In genomic region chr1:42690024-42690575, GRCm38 (mm10) we compare ENCODE assay signal across 13 mouse cellular contexts. TPM values are rescaled to one million over a fixed set of nuclear protein-coding genes. Genes with fewer than 3 reads are reported as not detected.
DNase-seq lines count a peak whose midpoint lies in the region; ATAC-seq and TF ChIP-seq lines count a peak whose summit lies in the region.
"Had no signal": no experiment of that assay in that cellular context is flagged by ENCODE, and none has a peak within 500 bp of the region (broad histone marks: within the 10 kb centered on the region; RNA-seq: fewer than 3 reads in every experiment).

No protein-coding gene starts in this region.

- H3K36me3 ChIP-seq in kidney, adult 2 months (ENCODE audit: control insufficient read depth, insufficient read depth, low read length): no peaks in the 10 kb centered on the region
- H3K36me3 ChIP-seq in embryonic facial prominence, embryonic 12.5 days: no peaks in the 10 kb centered on the region
- H3K36me3 ChIP-seq in hindbrain, embryonic 12.5 days: no peaks in the 10 kb centered on the region
- no peaks in the 10 kb centered on the region for H3K36me3 ChIP-seq in midbrain, postnatal 0 days (ENCODE audit: insufficient read depth, low read length)
- H3K36me3 ChIP-seq: heart, embryonic 15.5 days had no signal

- WGBS in kidney, adult 2 months: 29% methylated on average over 4 of the region's 4 CpGs
- 11% methylated on average over 4 of the region's 4 CpGs for WGBS in embryonic facial prominence, embryonic 12.5 days
- 7% methylated on average over 4 of the region's 4 CpGs for WGBS in hindbrain, embryonic 12.5 days
- WGBS in midbrain, postnatal 0 days: 30% methylated on average over 4 of the region's 4 CpGs

- no peak for TF ChIP-seq POLR2A in kidney, adult 2 months (IDR thresholded peaks at IDR 0.05; ENCODE audit: low read depth, low read length)

- H3K4me1 ChIP-seq in kidney, adult 2 months (ENCODE audit: control insufficient read depth, insufficient read depth, low read length): no peaks in the 10 kb centered on the region
- peaks cover 11% of the 10 kb centered on the region for H3K4me1 ChIP-seq in embryonic facial prominence, embryonic 12.5 days
- H3K4me1 ChIP-seq in hindbrain, embryonic 12.5 days: peaks cover 36% of the 10 kb centered on the region
- peaks cover 11% of the 10 kb centered on the region for H3K4me1 ChIP-seq in midbrain, postnatal 0 days (ENCODE audit: insufficient read depth, low read length)

- H3K4me2 ChIP-seq in embryonic facial prominence, embryonic 12.5 days (replicated peaks): peak overlapping the region; percentile 25
- peak overlapping the region; percentile 97 for H3K4me2 ChIP-seq in hindbrain, embryonic 12.5 days (replicated peaks)
- peak overlapping the region; percentile 91 for H3K4me2 ChIP-seq in midbrain, postnatal 0 days (ENCODE audit: low read depth, low read length, poor library complexity, severe bottlenecking)
- H3K4me2 ChIP-seq: heart, embryonic 15.5 days; liver, embryonic 11.5 days had no signal

- H3K27ac ChIP-seq in kidney, adult 2 months (ENCODE audit: insufficient read depth, low read depth, low read length): peak overlapping the region; percentile 61; the same call in 1 of the 2 replicates
- no peak overlapping the region for H3K27ac ChIP-seq in embryonic facial prominence, embryonic 12.5 days
- H3K27ac ChIP-seq in hindbrain, embryonic 12.5 days: peak overlapping the region; percentile 98
- H3K27ac ChIP-seq in midbrain, postnatal 0 days (ENCODE audit: low read depth, low read length): 0 out of 2 replicates have a peak overlapping the region, but pooled peaks have one; percentile 34
- H3K27ac ChIP-seq: heart, embryonic 15.5 days; stomach, postnatal 0 days had no signal

- H3K4me3 ChIP-seq in kidney, adult 2 months (ENCODE audit: insufficient read depth, low read depth, low read length): no peak overlapping the region
- H3K4me3 ChIP-seq in embryonic facial prominence, embryonic 12.5 days: peak overlapping the region; percentile 13; the same call in 1 of the 2 replicates
- peak overlapping the region; percentile 97 for H3K4me3 ChIP-seq in hindbrain, embryonic 12.5 days
- H3K4me3 ChIP-seq in midbrain, postnatal 0 days (ENCODE audit: low read depth, low read length): no peak overlapping the region; the same call in 1 of the 2 replicates
- H3K4me3 ChIP-seq: heart, embryonic 15.5 days had no signal

- peak; percentile 20 for DNase-seq in kidney, adult 2 months
- DNase-seq in kidney, adult 11 months: no peak
- no peak for DNase-seq in midbrain, postnatal 0 days (ENCODE audit: low spot score)
- no peak for DNase-seq in liver
- DNase-seq in urinary bladder, adult 18-20 months (ENCODE audit: low spot score in 2 of 2): no peak
- no peak for DNase-seq in frontal cortex, adult 2 months (ENCODE audit: extremely low spot score in 1 of 2, low spot score in 1 of 2)
- DNase-seq: lung, postnatal 14 days had no signal

- no peak for TF ChIP-seq CTCF in kidney, adult 2 months (conservative IDR thresholded peaks at IDR 0.05; ENCODE audit: insufficient read depth, insufficient read length, low read depth, low read length)
- no peak for TF ChIP-seq CTCF in midbrain, postnatal 0 days (IDR thresholded peaks at IDR 0.05)

- H3K9me3 ChIP-seq in embryonic facial prominence, embryonic 12.5 days: no peaks in the 10 kb centered on the region
- H3K9me3 ChIP-seq in hindbrain, embryonic 12.5 days (replicated peaks): no peaks in the 10 kb centered on the region
- no peaks in the 10 kb centered on the region for H3K9me3 ChIP-seq in midbrain, postnatal 0 days (ENCODE audit: low read length)
- H3K9me3 ChIP-seq: heart, embryonic 15.5 days had no signal

- no peaks in the 10 kb centered on the region; the same call in 1 of the 2 replicates for H3K27me3 ChIP-seq in kidney, adult 2 months (replicated peaks; ENCODE audit: control insufficient read depth, insufficient read depth, low read length)
- H3K27me3 ChIP-seq in embryonic facial prominence, embryonic 12.5 days: peaks cover 62% of the 10 kb centered on the region
- no peaks in the 10 kb centered on the region for H3K27me3 ChIP-seq in hindbrain, embryonic 12.5 days
- H3K27me3 ChIP-seq in midbrain, postnatal 0 days (ENCODE audit: insufficient read depth, low read length): no peaks in the 10 kb centered on the region

- ATAC-seq in embryonic facial prominence, embryonic 12.5 days (ENCODE audit: insufficient number of reproducible peaks, insufficient read depth, low FRiP score, low TSS enrichment): no peak
- ATAC-seq in hindbrain, embryonic 12.5 days (ENCODE audit: low FRiP score): no peak
- no peak for ATAC-seq in midbrain, postnatal 0 days (ENCODE audit: low FRiP score)
- ATAC-seq: intestine, postnatal 0 days had no signal

- H3K9ac ChIP-seq in embryonic facial prominence, embryonic 12.5 days: 0 out of 2 replicates have a peak overlapping the region, but pooled peaks have one; percentile 30
- peak overlapping the region; percentile 79 for H3K9ac ChIP-seq in hindbrain, embryonic 12.5 days
- H3K9ac ChIP-seq in midbrain, postnatal 0 days (replicated peaks; ENCODE audit: low read length, poor library complexity, severe bottlenecking): peak overlapping the region; percentile 2; the same call in 1 of the 2 replicates
- H3K9ac ChIP-seq: heart, embryonic 15.5 days had no signal

RNA-seq across cellular contexts. Expression of gene Pou3f3, which starts 5.5 kb away (rescaled TPM):
- polyA plus RNA-seq in kidney, adult 2 months (2012; rRNA removed): 14.4 and 18.0 TPM in 2 replicates
- 10.3 and 12.1 TPM in 2 replicates for polyA plus RNA-seq in embryonic facial prominence, embryonic 12.5 days (2016; fragmentation: Nextera tagmentation; extraction: Ambion mirVana)
- polyA plus RNA-seq in hindbrain, embryonic 12.5 days (2016; fragmentation: Nextera tagmentation; extraction: Ambion mirVana): 28.8 and 29.2 TPM in 2 replicates
- total RNA-seq in midbrain, postnatal 0 days (2014; rRNA removed): 45.2 and 48.4 TPM in 2 replicates
- polyA plus RNA-seq in midbrain, postnatal 0 days (2015; fragmentation: Nextera tagmentation; extraction: Ambion mirVana): 11.5 and 12.0 TPM in 2 replicates
- polyA plus RNA-seq in frontal cortex, adult 2 months (2012; rRNA removed): 29.7 and 31.7 TPM in 2 replicates
- polyA plus RNA-seq: stomach, postnatal 0 days had no signal

Comparison
In these comparisons a context has a peak if more than half of its experiments do, and no peak if none do; other contexts are left out.
1. H3K4me3 ChIP-seq: peak in embryonic facial prominence, embryonic 12.5 days (single experiment) and hindbrain, embryonic 12.5 days (single experiment); none in kidney, adult 2 months (single experiment) and midbrain, postnatal 0 days (single experiment).
2. H3K4me2 ChIP-seq: peak in every context shown above with its lines; median percentile 97 in hindbrain, embryonic 12.5 days; 91 in midbrain, postnatal 0 days; 25 in embryonic facial prominence, embryonic 12.5 days.
3. H3K9ac ChIP-seq: peak in every context shown above with its lines; median percentile 79 in hindbrain, embryonic 12.5 days; 30 in embryonic facial prominence, embryonic 12.5 days; 2 in midbrain, postnatal 0 days.